Mouse (Mus musculus) gastrocnemius, postnatal 10 days (tissue): ENCODE measurements around the gene Tlr12. TPM values are rescaled to one million over a fixed set of nuclear protein-coding genes. Genes with fewer than 3 reads are reported as not detected.
"Not testable (repeated sequence)": the region's sequence is repeated elsewhere in the genome, so short reads cannot be mapped to it uniquely, and the experiment has no call there.

Source experiments
- DNase-seq: peaks from one replicate; pipeline ENCODE4 v3.0.0; 2021; ENCODE audit warnings: mixed read lengths
- long read RNA-seq, 2 experiments: library from polyadenylated mRNA; stranded (forward); transcript quantifications; one replicate each; pipeline ENCODE4 v2.0.0; 2021
- total RNA-seq, 2 experiments: library from RNA; stranded (reverse); gene quantifications; 2 replicates each; pipeline ENCODE4 v1.2.3; 2021

Tlr12 gene
- under 1 TPM; 0.16 TPM for total RNA-seq
- long read RNA-seq, experiment 1, result 0 reads
- long read RNA-seq, experiment 2, result 0 reads

DNA sequence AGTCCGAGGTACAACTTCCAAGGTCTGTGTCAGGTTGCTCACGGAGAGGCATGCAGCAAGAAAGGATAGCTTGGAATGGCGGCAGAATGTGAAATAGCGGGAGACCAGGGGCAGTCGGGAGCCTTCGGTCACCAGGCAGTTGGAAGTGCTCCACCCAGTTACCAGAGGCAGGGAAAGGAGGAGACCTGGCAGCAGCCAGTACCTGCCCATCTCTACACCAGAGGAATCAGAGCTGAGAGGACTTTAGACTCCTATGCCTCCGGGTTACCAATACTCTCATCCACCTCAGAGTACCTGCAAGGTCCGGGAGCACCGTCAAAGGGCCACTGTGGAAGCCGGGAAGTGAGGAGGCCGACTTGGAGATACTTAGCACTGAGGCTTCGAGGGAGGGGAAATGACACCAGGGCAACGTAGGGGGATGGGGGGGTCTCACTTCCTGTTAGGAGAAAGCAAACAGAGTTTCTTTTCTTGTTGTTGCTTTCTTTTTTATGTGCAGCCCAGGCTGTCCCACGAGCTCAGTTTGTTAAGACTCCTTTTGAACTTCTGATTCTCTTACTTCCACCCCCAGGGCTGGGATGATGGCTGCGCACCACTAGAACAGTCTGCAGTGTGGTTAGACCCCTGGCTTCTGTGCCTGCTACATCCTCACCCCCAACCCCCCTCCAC, at the start of gene Tlr12:
TSS of gene Tlr12 (minus strand) at position 374 of the 666 bp plus-strand sequence.
- DNase-seq, result no peak

DNA sequence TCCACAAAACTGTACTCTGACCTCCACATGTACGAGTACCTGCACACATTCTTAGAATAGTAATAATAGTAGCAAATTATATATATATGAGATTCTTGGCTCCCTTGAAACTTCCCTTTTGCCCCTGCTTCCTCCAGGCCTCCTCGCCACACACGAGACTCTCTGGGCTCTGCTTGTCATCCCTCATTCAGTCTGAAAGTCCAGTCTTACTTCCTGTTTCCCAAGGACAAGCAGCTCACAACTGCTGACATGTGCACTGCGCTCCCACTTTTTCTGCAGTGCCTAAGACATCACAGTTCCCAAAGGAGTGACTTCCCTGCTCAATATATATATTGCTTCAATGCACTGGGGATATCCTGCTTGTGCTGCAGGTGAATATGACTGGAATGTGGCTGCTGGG, 48.8 kb upstream of the Tlr12 start:
- DNase-seq, result not testable (repeated sequence)

DNA sequence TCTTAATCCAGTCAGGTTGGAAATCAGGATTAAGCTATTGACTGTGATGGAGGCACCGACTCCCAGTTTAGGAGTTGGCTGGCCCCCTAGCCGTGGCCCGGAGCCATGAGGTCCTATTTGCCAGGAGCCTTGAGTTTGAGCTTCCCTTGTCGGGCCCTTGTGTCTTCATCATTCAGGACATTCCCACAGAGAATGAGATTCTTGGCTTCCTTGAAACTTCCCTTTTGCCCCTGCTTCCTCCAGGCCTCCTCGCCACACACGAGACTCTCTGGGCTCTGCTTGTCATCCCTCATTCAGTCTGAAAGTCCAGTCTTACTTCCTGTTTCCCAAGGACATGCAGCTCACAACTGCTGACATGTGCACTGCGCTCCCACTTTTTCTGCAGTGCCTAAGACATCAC, 47.9 kb upstream of the Tlr12 start:
- not testable (repeated sequence) for DNase-seq

DNA sequence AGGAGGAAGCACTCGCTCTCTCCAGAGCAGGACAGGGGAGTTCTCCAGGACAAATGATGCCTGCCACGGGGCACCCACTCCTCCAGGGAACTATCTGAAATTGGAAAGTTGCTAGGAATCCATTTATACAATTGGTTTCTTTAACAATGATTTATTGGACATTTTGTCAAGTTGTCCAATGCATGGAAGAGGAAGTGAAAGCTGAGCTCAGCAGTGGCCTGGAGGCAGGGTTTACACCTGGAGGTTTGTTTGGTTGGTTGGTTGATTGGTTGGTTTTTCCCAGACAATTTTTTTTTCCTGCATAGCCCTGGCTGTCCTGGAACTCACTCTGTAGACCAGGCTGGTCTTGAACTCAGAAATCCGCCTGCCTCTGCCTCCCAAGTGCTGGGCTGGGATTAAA, 45.6 kb upstream of the Tlr12 start:
- no peak for DNase-seq

DNA sequence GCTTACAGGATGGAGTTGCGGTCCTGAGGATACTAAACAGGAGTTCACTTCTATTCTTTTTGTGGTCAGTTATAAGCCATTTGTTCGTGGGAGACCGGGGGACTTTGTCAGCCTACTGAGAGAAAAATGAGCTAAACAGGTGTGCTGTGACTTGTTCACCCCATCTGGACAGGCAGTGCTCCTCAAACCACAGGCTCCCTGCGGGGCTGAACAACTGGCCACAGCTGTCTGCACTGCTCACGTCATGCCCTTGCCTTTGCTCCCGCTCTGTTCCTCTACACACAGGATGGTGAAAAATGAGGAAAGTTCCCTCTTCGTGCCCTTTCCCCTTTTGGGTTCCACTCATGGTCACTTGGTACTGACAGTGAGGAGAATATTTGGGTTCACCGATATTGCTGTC, 42.6 kb upstream of the Tlr12 start:
- no peak for DNase-seq

DNA sequence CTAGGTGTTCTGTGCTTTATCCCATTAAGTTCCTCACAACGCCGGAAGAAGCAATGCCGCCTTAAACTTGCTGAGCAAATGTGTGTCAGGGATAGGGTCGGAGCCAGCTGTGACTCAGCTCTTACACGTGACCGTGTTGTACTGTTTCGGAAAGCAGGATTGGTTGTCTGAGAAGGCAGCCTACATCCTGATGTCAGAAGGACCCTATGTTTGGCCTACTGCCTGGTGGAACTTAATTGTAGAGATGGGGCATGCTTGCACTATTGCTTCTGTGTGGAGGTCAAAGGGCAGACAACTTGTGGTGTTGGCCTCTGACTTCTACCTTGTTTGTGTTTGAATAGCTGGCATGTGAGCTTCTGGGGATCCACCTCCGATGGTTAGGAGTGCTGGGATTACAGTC, 41.8 kb upstream of the Tlr12 start:
- no peak for DNase-seq

DNA sequence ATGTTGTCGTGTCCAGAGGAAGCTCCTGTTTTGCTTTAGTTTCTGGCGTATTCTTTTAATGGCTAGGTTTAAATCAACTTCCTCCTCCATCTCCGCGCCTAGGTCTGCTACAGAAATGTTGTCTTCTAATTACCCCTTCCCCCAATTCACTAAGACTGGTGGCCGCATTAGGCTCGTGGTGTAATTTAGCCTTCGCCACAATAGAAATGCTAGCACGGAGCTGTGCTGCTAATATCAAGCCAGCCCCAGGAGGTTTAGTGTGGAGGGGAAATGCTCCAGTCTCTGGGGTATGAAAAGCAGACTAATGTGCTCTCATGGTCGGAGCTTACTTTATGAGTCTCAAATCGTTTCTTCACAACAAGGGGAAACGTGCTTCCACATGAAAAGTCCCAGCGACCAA, 37.0 kb upstream of the Tlr12 start:
- no peak for DNase-seq

DNA sequence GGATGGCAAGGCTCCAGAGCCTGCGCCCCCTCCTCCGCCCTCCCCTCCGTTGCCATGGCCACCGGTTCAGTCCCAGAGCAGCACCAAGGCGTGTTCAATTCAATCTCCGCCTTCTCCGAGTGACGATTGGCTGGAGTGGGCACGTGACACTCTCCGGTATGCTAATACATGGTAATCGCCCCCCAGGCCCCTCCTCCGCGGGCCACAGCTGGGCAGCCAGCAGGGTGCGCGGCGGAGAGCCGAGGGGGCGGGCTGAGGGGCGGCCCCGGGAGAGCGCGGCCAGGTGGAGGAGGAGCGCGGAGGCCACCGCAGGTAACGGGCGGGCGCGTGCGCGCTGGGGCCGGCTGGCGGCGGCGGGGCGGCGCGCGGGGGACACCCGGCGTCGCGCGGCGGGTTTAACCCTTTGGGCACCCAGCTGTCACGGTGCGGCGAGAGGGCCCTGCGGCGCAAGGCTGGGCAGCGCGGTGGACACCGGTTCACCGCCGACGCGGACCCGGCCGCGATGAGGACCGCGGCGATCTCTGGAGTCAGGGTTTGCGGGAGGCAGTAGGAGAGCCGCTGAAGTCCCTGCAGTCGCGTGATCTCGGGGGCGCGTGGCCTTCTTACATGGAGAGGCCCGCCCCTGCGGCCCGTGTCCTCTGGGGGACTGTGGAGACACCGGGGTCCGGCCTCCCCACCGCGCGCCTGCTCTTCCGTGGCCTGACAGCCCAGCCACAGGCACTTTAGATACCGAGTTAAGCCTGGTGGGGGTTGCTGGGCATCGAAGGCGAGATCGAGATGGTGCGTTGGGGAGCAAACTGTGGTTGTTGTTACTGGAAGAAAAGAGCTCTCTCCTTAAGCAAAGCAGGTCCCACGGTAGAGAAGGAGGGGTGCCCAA, 36.3 kb upstream of the Tlr12 start, which contains the start of gene Phc2:
TSS of gene Phc2 (plus strand) at position 198 of the 877 bp plus-strand sequence.
- DNase-seq, result peak; percentile 88

DNA sequence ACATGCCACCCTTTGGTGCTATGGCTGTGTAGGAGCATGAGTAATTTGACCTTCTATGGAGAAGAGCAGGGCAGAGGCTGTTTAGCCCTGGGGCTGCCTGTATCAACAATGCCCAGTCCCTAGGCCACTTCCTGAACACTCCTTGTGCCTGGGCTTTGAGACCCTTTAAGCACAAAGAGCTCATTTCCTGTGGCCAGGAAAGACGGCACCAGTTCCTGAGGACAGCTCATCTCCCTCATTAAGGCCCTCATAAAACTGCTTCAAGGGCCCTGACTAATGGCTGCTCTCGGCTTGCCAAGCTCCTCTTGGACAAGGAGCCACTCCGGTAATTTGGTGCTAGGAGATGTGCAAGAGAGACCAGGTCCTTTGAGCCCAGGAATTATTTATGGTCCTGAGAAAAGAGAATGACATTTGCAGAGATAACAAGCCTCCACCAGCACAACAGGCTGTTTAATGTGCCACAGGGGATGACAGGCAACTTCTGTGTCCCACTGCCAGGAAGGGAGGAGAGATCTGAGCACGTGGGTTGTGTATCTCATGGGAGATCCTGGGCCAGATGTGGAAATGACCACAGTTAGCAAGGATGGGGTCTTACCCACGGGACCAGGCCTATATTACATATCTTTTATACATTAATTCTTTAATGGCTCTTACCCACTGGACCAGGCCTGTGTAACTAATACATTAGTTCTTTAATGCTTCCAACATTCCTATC, 34.3 kb upstream of the Tlr12 start:
- no peak for DNase-seq

DNA sequence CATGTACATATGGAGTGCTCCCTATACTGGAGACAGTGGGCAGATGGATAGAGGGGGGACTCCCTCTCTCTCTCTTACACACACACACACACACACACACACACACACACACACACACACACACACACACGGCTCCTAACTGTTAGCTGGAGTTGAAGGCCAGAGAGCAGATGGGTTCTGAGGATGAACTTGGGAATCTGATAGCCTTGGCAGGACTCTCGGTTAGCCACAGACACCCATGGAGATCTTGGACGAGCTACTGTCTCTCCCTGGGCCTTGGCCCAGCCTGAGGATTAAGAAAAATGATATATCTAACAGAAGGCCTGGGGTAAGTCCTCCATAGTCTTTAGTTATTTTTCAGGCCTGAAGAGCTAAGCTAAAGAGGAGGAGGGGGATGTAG, 33.1 kb upstream of the Tlr12 start:
- DNase-seq, result peak; percentile 27

DNA sequence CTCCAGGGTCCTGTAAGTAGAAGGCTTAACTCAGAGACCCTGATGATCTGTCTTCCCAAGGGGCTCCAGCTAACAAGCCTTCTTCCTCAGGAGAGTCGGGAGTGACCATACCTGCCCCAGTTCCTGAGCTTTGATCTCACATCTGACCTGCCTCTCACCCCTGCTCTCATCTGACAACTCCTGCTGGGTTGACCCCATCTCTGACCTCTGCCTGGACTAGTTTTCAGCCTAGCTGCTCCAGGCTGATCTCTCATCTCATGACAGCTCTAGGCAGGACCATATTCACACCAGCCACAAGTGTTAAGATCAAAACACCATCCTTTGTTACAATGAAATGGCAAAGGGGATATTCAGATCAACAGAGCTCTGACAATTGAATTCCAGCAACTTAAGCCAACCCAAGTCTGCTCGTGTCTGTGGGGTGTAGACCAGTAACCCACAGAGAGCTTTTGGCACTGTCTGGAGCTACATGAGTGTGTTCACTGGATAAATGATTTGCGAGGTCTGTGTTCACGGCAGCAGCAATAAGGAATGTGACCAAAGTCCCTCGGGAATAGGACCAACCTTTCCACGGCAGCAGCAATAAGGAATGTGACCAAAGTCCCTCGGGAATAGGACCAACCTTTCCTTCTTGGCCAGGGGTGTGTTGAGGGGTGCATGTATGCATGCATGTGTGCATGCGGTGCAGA, 30.3 kb upstream of the Tlr12 start:
- DNase-seq, result no peak

DNA sequence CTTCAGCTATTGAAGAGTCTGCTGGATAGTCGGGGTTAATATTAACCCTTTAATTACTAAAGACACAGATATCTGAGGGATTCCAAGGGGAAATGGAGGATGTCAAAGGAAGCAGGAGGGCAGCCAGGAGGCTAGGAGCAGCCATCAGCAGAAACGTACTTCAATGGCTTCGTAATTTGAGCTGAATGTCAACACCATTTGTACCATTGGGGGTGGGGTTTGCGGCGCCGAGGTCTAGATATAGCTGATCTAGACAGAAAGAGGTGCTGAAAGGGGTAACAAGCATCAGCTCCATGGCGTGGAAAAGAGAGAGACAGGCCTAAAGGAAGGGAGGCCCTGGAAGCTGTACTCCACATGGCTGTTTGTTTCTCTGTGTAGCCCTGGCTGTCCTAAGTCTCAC, 28.3 kb upstream of the Tlr12 start:
- DNase-seq, result no peak

DNA sequence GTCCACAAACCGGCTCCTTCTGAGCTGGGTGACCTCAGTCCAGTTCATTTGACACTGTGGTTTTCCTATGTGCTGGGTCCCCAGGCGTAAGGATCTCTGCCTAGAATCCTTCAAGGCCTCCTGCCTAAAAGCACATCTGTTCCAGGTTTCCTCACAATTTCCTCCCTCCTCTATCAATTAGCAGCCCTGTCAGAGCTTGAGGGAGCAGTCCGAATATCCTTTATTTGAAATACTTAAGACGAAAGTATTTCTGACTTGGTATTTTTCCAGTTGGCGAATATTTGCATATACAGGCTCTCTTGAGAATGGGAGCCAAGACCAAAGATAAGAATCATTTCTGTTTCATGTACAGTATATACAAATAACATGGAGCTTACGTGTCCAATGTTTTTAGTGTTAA, 27.5 kb upstream of the Tlr12 start:
- no peak for DNase-seq

DNA sequence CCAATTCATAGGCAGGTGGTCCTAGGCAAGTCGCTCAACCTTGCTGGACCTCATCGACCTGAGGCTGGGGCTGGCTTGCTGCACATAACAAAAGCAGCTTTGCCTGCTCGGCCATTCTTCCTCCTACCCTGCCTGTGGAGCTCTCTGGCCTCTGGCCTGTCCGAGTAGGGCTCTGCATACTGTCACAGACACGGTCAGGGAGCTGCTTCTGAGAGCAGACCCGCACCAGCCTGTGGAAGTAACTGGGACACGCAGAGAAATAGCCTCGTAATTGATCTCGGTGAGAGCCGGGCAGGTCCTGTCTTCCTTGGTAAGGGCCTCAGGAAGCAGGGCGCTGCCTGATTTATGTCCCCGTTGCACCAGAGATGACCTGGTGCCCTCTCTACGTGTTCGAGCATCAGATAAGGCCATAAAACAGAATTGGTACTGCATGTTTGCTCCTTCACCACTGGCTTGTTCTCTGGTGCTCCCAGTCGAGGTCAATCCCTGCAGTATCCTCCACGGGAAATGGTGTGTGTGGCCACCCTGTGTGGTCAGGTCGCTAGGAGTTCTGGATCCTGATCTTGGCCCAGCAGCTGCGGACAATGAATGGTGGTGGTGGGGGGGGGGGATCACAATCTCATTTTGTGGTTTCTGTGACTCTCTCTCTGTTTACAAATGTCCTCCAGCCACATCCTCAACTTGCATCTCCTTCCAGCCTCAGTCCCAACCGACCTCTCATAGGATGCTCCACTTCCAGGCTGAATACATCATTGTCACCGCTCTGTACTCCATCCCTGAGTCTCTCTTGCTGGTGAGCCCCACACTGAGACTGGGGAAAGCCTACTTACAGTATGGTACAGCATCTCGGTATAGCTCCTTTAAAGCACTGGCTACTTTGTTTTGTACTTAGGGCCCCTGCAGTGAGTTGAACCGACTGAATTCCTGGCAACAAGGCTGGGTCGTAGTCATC, 23.6 kb upstream of the Tlr12 start:
- DNase-seq, result no peak

DNA sequence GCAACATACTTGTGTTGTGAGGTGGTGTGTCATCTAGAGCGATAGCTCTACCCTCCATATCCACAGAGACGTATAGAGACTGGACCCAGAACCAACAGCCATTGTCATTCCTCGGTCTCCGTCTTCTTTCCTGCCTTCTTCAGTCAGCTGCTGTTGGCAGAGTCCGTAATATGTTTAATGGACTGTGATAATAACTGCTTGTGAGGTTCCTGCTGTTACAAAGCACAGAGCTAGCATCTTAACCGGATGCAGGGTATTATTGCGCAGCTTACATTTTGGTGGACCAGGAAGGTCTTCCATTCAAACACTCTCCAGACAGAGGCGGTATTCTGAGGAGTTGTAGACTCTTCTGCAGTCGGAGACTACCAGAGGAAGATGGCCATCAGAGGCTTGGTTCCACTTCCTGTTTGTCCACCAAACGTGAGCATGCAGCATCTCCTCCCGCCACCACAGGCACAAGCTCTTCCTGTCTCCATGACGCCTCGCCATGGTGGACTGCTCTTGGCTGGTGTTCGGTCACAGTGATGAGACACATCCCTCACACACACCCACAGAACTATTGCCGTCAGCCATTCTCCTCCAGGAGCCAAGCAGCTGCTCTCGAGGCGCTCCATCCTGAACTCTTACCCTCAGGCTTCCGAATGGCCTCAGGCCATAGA, 20.0 kb upstream of the Tlr12 start:
- no peak for DNase-seq

DNA sequence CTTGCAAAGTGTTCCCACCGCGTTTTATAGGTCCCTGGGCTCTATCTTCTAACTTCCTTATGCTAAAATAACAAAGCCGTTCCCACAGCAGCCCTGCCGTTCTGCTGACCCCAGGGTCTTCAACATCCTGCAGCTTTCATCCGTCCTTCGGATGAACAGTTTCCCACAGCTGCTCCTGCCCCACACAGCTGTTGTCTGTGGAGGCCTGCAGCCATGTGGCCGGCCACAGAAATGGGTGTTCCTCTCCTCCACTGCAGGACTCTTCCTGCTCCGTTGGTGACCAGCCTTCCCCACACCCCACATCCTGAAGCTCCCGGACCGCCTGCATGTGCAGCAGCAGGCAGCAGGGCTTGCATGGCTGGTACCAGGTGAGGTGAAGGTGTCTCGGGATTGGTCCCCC, 18.8 kb upstream of the Tlr12 start:
- no peak for DNase-seq

DNA sequence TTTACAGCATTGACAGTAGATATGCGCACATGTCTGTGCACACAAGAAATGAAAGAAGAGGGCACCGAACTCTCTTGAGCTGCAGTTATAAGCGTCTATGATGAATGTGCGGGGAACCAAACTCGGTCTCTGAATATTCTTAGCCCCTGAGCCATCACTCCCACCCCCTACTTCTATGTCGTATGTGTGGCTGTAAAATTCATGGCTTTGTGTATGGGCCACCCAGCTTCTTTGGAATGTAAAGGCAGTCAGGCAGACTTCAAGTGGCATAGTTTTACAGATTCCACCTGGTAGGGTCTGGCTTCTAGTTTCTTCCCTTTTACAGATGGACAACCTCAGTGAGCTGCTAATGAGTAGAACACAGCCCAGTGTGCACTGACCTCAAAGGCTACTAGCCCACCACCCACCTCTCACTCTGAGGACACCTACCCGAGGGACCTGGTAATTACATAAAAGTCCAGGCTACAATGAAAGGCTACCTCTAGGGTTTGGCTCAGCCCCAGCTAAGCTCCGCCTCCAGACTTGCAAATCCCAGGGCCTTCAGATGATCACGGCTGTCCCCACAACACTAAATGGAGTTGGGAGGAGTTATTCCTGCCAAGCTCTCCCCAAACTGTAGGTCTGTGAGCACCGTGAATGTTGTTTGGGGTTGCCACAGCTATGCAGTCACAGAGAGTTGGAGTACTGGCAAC, 17.6 kb upstream of the Tlr12 start:
- no peak for DNase-seq

DNA sequence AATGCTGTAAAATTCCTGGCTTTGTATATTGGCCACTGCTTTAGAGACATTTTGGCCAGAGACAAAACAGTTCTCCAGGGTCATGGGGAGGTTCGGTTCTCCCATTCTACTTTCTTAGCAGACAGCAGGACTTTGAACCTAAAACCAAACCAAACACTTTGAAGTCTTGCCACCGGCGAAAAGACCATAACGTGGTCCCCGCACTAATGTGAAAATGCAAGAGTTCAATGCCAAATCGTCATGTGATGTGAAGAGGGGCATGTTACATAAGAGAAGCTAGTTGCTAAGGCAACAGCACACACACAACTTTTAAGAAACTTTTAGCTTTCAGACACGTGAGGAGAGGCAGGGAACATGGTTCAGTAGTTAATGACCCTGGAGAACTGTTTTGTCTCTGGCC, 17.0 kb upstream of the Tlr12 start:
- DNase-seq, result no peak

DNA sequence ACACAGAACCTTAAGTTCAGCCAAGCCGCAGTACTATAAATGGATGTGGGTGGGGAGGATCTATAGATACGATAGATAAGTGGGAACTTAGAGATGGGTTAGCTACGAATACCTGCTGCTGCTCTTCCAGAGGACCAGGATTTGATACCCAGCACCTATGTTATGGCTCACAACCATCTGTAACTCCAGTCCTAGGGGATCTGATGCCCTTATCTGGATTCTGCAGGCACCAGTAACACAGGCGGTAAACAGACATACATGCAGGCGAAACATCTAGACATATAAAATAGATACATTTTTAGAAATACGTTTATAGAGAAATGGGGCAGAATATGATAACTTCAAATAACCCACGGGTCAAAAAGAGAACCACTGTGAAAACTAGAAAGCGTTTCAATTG, 2.7 kb upstream of the Tlr12 start:
- no peak for DNase-seq

DNA sequence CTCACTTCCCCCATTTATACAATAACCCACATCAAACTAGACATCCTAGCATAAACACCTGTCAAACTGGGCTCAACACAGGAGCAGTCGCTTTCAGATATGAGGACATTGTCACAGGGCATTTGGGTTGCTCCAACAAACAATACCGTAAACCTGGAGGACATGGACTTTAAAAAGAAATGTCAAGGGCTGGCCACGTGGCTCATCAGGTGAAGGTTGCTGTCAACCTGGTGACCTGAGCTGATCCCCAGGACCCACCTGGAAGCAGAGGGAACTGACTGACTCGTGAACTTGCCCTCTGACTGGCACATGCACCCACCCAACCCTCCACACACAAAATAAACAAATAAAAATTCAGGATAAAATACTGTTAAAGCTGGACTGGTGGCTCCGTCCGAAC, 2.2 kb upstream of the Tlr12 start:
- DNase-seq, result no peak
